Mouse (Mus musculus): ENCODE measurements around the gene Tepsin. TPM values are rescaled to one million over a fixed set of nuclear protein-coding genes. Genes with fewer than 3 reads are reported as not detected.

Tepsin gene
- polyA plus RNA-seq, 1 experiment, result 103 TPM

DNA sequence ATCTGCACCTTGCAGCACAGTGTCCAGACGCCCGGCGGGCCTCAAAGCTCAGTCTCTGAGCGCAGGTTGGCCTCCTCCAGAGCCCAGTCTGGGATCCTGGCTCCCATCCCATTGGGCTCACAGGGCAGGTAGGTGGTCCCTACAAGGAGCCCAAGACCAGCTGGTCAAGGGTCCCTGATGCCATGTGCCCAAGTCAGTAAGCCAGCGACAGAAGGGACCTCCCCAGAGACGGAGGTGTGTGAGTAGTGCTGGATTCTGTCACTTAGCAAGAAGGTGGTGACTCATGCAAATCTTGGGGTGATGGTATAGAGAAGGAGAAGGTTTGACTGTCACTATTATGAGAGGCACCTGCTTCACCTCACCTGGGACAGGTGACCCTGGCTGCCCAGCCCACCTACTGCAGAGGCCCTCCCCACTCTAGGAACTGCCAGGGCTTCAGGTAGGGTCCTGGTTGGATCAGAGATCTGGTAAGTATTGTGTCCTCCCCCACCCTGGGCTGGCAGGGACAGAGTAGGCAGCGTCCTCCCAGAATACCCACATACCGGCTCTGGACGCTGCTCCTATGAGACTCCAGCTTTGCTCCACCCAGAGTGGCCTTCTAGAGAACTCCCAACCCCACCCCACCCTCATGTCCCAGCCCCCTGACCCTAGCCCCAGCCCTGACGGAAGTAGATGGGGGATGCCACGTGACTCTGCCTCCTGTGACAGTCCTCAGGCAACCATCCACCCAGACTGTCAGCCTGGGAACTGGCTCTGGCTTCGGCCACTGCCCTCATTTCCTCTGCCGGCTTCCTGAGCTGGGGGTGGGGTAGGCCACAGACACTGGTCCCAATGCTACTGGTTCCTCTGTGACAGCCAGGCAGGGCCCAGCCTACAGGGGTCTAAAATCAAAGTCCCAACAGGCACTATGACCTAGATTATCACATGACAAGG lies 57.1 kb downstream of the Tepsin start:
- no peak overlapping the region for H3K4me3 ChIP-seq (ENCODE audit: control insufficient read depth, insufficient read depth, low read length)
- no peak for DNase-seq
- WGBS, result 55% methylated on average over 13 of the region's 13 CpGs

More for the DNA sequence above, 57.1 kb downstream of the Tepsin start:
- H3K27ac ChIP-seq (ENCODE audit: control insufficient read depth, insufficient read depth, low read length), result no peak overlapping the region
- TF ChIP-seq CTCF (IDR thresholded peaks at IDR 0.05; ENCODE audit: borderline replicate concordance, control insufficient read depth, extremely low read depth, insufficient read depth, low read length, poor library complexity), result no peak
- TF ChIP-seq POLR2A (IDR thresholded peaks at IDR 0.05; ENCODE audit: control insufficient read depth, extremely low read depth, insufficient read depth, low read length, poor library complexity), result no peak
- H3K27me3 ChIP-seq (ENCODE audit: control insufficient read depth, insufficient read depth, low read length), result peaks cover 3% of the 10 kb centered on the region; the same call in 1 of the 2 replicates
- H3K36me3 ChIP-seq (ENCODE audit: control insufficient read depth, insufficient read depth, low read length), result no peaks in the 10 kb centered on the region
- no peaks in the 10 kb centered on the region; the same call in 1 of the 2 replicates for H3K4me1 ChIP-seq (replicated peaks; ENCODE audit: control insufficient read depth, insufficient read depth, low read length)

Other genes with a start within 250 kb of the Tepsin start
- 59.2 and 59.7 TPM in 2 replicates for gene Chmp6, start 185.3 kb downstream of the Tepsin start, polyA plus RNA-seq (2012; rRNA removed)
- gene Baiap2, start 156.0 kb downstream of the Tepsin start, polyA plus RNA-seq (2012; rRNA removed), result 53.7 and 59.8 TPM in 2 replicates
- 4.4 and 4.7 TPM in 2 replicates for gene Aatk, start 51.6 kb downstream of the Tepsin start, polyA plus RNA-seq (2012; rRNA removed)
- gene Cep131, start 11.9 kb downstream of the Tepsin start, polyA plus RNA-seq (2012; rRNA removed), result 10.8 and 12.4 TPM in 2 replicates
- gene Ndufaf8, start 197 bp upstream of the Tepsin start, polyA plus RNA-seq (2012; rRNA removed), result 33.0 and 47.7 TPM in 2 replicates
- gene Slc38a10, start 52.6 kb upstream of the Tepsin start, polyA plus RNA-seq (2012; rRNA removed), result 165 and 167 TPM in 2 replicates
- 11.0 and 15.1 TPM in 2 replicates for gene Bahcc1, start 134.2 kb upstream of the Tepsin start, polyA plus RNA-seq (2012; rRNA removed)
- 1,233 and 1,455 TPM in 2 replicates for gene Actg1, start 249.8 kb upstream of the Tepsin start, polyA plus RNA-seq (2012; rRNA removed)